Mouse (Mus musculus) thymus, adult 18-20 months (tissue): Measurements from ENCODE around the gene Mt1.
A peak's percentile ranks its signal among the peaks of the same experiment; 100 is the strongest.

ENCODE experiments used
- DNase-seq, 2 experiments: peaks; one replicate each; pipeline ENCODE4 v3.0.0; 2022; ENCODE audit warnings: mixed read lengths in 2 of 2

Gene Mt1

GRCm38 (mm10) chr8:94207491-94207890 lies 28.6 kb downstream of the Mt1 start:
- no peak for DNase-seq

- DNase-seq = no peak
These were observed 30.8 kb downstream of the Mt1 start for GRCm38 (mm10) chr8:94209639-94210038.

DNA sequence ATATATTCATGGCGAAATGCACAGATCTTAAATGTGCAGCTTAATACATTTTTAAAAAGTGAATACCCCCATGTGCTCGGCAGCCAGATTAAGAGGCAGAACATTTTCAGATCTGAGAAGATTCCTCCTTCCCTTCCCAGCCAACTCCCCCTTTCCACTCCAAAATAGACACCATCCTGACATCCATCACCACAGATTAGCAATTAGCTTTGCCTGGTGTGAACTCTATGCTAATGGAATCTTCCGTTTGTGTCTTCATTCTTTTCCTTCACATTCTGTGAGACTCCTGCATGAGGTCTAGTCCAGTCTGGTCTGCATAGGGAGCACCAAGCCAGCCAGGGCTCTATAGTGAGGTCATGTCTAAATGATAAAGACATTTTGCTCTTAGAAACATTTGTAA lies 31.3 kb downstream of the Mt1 start:
- DNase-seq = no peak

GRCm38 (mm10) chr8:94213819-94214218 lies 34.9 kb downstream of the Mt1 start:
- DNase-seq = no peak

DNA sequence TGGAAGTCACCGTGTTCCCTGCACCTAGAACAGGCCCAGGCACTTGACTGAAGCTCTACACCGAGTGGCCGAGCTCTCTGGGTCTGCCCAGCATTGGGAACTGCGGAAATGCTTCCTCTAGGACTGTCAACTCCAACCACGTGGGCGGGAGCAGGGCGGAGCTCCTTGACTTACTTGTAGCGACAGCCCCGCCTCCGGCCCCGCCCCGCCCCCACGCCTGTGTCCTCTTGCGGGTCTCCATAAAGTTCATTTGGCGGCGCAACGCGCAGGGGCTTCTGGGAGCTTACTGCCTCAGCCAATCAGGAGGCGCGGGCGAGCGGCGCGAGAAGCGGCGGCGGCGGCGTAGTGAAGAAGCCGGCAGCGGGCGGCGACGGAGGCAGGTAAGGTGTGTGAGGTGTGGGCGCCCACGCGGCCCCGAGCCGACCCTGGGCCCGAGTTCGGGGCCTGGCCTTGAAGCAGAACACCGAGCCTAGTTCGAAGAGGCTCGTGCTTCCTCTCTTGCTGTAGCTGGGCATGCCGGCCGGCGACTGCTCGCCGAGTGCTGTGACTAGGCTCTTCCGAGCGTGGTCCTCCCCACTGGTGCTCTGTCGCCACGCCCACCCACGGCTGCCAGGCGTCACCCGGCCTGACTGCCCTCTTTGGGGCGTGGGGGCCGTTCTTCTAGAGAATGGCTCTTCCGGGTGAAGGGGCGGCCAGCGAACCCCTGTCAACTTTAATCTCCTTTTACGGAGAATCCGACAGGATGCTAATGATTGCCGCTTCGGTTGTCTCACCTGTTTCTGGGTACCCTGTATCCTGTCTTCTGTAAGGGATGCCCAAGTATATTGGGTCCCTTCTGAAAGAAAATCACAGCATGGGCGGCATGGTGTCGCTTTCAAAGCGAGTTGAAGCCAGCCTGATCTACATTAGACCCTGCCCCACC lies 35.6 kb downstream of the Mt1 start, which contains the start of gene Nup93:
Gene Nup93 (plus strand): TSS at position 313 of the 922 bp plus-strand sequence.
- DNase-seq = peak; percentile 94 to 95

GRCm38 (mm10) chr8:94227381-94227939 lies 48.6 kb downstream of the Mt1 start:
- DNase-seq = no peak
